Mouse (Mus musculus) lung, postnatal 0 days (tissue): ENCODE data around the gene Fam19a4. TPM values are rescaled to one million over a fixed set of nuclear protein-coding genes. Genes with fewer than 3 reads are reported as not detected.
A peak's percentile ranks its signal among the peaks of the same experiment; 100 is the strongest.

Experiments
- ATAC-seq: fragments of 200-750 bp; cut with Nextera tagmentation; 2 replicates; pipeline ENCODE4 v1.8.0; 2017; ENCODE audit warnings: moderate library complexity
- DNase-seq: peaks from one replicate; pipeline ENCODE4 v3.0.0-alpha.2; 2016; ENCODE audit warnings: low spot score
- H3K27ac ChIP-seq: fragments of 300-500 bp; sonication (generic); 2 replicates; pipeline ENCODE4 v1.5.1; 2014; ENCODE audit warnings: antibody characterized with exemption, mild to moderate bottlenecking, low read length, mixed read lengths
- H3K27me3 ChIP-seq: fragments of 300-500 bp; sonication (generic); replicated peaks from 2 replicates; pipeline ENCODE4 v1.6.1; 2014; ENCODE audit warnings: low read length, mixed read lengths; ENCODE audit not compliant: insufficient read depth
- H3K36me3 ChIP-seq: fragments of 300-500 bp; sonication (generic); 2 replicates; pipeline ENCODE4 v1.6.1; 2014; ENCODE audit warnings: low read length, mixed read lengths; ENCODE audit not compliant: insufficient read depth
- H3K4me1 ChIP-seq: fragments of 300-500 bp; sonication (generic); 2 replicates; pipeline ENCODE4 v1.6.1; 2014; ENCODE audit warnings: antibody characterized with exemption, low read depth, low read length, mixed read lengths; ENCODE audit not compliant: insufficient read depth
- H3K4me2 ChIP-seq: fragments of 300-500 bp; sonication (generic); replicated peaks from 2 replicates; pipeline ENCODE4 v1.6.1; 2014; ENCODE audit warnings: low read depth, mild to moderate bottlenecking, low read length, moderate library complexity, mixed read lengths
- H3K4me3 ChIP-seq: fragments of 300-500 bp; sonication (generic); 2 replicates; pipeline ENCODE4 v1.5.1; 2014; ENCODE audit warnings: low read depth, low read length
- H3K9ac ChIP-seq: fragments of 300-500 bp; sonication (generic); replicated peaks from 2 replicates; pipeline ENCODE4 v1.6.1; 2014; ENCODE audit warnings: low read depth, mild to moderate bottlenecking
- H3K9me3 ChIP-seq: fragments of 300-500 bp; sonication (generic); 2 replicates; pipeline ENCODE4 v1.6.1; 2016; ENCODE audit warnings: low read length, mixed read lengths
- CTCF ChIP-seq: IDR thresholded peaks from 2 replicates; pipeline ENCODE4 v1.5.1; 2016; ENCODE audit warnings: antibody characterized with exemption, mild to moderate bottlenecking
- EP300 ChIP-seq: IDR thresholded peaks from 2 replicates; pipeline ENCODE4 v1.6.1; 2016; ENCODE audit warnings: antibody characterized with exemption, mild to moderate bottlenecking, control low read depth
- WGBS: fragments of 180-500 bp; shearing (Covaris S2); extraction: QIAGEN DNeasy Blood & Tissue Kit; methylation state at CpG from one replicate; pipeline ENCODE4 v1.1.7; 2014; 5-methylcytosine and 5-hydroxymethylcytosine counted together
- polyA plus RNA-seq: library from polyadenylated mRNA; unstranded; fragments of >200 nt; fragmentation: Nextera tagmentation; extraction: Ambion mirVana; gene quantifications from 2 replicates; pipeline ENCODE4 v1.2.1, GENCODE M21; 2015

Fam19a4 gene
- polyA plus RNA-seq: 2.4 and 2.9 TPM in 2 replicates

GRCm38 (mm10) chr6:97060074-97060681 lies at the start of gene Fam19a4:
Gene Fam19a4, minus strand, starts transcription at chr6:97060413.
- H3K9me3 ChIP-seq: no peaks in the 10 kb centered on the region
- 2% methylated on average over 30 of the region's 30 CpGs for WGBS

DNA sequence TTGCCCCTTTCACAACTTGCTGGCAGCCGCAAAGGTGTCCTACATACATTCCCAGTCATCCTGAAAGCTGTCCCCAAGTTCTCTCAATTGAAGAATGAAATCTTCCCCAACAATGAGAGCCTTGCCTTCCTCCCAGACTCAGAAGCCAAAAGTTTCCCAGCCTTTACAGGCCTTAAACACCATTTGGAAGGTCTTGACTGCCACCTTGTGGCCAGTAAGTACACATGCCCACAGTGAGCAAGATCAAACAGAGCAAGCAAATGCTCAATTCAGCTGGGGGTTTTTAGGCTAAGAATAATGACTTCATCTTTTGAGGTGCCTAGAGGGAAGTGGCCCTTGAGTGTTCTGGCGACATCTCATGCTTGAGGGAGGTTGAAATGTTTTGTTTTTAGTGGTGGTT lies 46.6 kb upstream of the Fam19a4 start:
- H3K27ac ChIP-seq: no peak overlapping the region
- H3K36me3 ChIP-seq: peaks cover 4% of the 10 kb centered on the region; the same call in 1 of the 2 replicates
- peak; percentile 94 for TF ChIP-seq CTCF
- no peak for TF ChIP-seq EP300
- ATAC-seq (peak; percentile 83), DNase-seq (peak; percentile 91)
- no peak overlapping the region for H3K4me3 ChIP-seq
- H3K4me1 ChIP-seq: peaks cover 2% of the 10 kb centered on the region; the same call in 1 of the 2 replicates
- no peaks in the 10 kb centered on the region for H3K27me3 ChIP-seq
- WGBS: 26% methylated on average over 2 of the region's 2 CpGs
- no peak overlapping the region for H3K4me2 ChIP-seq
- no peaks in the 10 kb centered on the region for H3K9me3 ChIP-seq
- H3K9ac ChIP-seq: no peak overlapping the region

More at GRCm38 (mm10) chr6:97060074-97060681, at the start of gene Fam19a4:
- peak within 1 kb of the TSS; percentile 62 for H3K4me2 ChIP-seq
- TF ChIP-seq EP300 (no peak), CTCF (peak; percentile 39)
- H3K4me1 ChIP-seq: peaks cover 8% of the 10 kb centered on the region
- H3K4me3 ChIP-seq: peak within 1 kb of the TSS; percentile 35
- ATAC-seq: peak; percentile 97
- H3K27ac ChIP-seq: no peak within 1 kb of the TSS
- H3K27me3 ChIP-seq: no peaks in the 10 kb centered on the region; the same call in 1 of the 2 replicates
- H3K9ac ChIP-seq: no peak within 1 kb of the TSS
- DNase-seq: peak; percentile 71
- no peaks in the 10 kb centered on the region for H3K36me3 ChIP-seq

DNA sequence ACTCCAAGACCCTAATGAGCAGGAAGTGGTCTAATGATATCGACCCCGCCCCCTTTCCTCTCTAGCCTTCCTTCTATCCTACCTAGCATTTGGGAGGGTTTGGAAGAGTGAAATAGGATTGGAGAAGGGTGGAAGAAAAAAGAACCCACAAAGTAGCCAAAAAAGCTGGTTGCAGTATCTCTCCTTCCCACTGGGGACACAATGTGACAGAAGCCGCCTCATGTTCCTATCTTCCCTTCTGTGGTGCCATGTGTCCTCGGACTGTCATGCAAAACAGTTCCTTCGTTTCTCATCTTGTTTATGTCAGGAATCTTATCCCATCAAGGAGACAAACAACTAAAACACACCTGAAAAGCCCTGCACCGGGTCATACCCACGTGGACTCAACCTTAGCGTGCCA lies 45.9 kb upstream of the Fam19a4 start:
- peaks cover 2% of the 10 kb centered on the region; the same call in 1 of the 2 replicates for H3K4me1 ChIP-seq
- H3K27me3 ChIP-seq: no peaks in the 10 kb centered on the region
- no peak overlapping the region for H3K27ac ChIP-seq
- DNase-seq: no peak
- 66% methylated on average over 8 of the region's 8 CpGs for WGBS
- no peak overlapping the region for H3K4me3 ChIP-seq
- no peaks in the 10 kb centered on the region for H3K36me3 ChIP-seq
- TF ChIP-seq EP300 (no peak), CTCF (no peak)
- H3K9ac ChIP-seq: no peak overlapping the region
- H3K9me3 ChIP-seq: no peaks in the 10 kb centered on the region
- ATAC-seq: no peak
- no peak overlapping the region for H3K4me2 ChIP-seq

- DNase-seq: no peak
- no peak overlapping the region for H3K27ac ChIP-seq
- no peaks in the 10 kb centered on the region for H3K27me3 ChIP-seq
- peaks cover 2% of the 10 kb centered on the region; the same call in 1 of the 2 replicates for H3K4me1 ChIP-seq
- TF ChIP-seq EP300 (no peak), CTCF (peak; percentile 73)
- no peaks in the 10 kb centered on the region for H3K36me3 ChIP-seq
- no peak overlapping the region for H3K4me3 ChIP-seq
- 61% methylated on average over 7 of the region's 7 CpGs for WGBS
- no peak overlapping the region for H3K4me2 ChIP-seq
- no peak for ATAC-seq
- no peak overlapping the region for H3K9ac ChIP-seq
- no peaks in the 10 kb centered on the region for H3K9me3 ChIP-seq
Observed at GRCm38 (mm10) chr6:97104264-97104852, 44.1 kb upstream of the Fam19a4 start.

GRCm38 (mm10) chr6:97101958-97102702 lies 41.9 kb upstream of the Fam19a4 start:
- Histone ChIP-seq H3K4me1 (peaks cover 2% of the 10 kb centered on the region; the same call in 1 of the 2 replicates), H3K4me2 (no peak overlapping the region), H3K4me3 (no peak overlapping the region), H3K9ac (no peak overlapping the region), H3K9me3 (no peaks in the 10 kb centered on the region), H3K27ac (no peak overlapping the region), H3K36me3 (no peaks in the 10 kb centered on the region), H3K27me3 (no peaks in the 10 kb centered on the region)
- TF ChIP-seq CTCF (no peak), EP300 (no peak)
- WGBS: 17% methylated on average over 15 of the region's 15 CpGs
- ATAC-seq: no peak
- no peak for DNase-seq
